Mouse (Mus musculus) myocyte (in vitro differentiated cells): ENCODE measurements at regions not wholly inside any gene's neighbourhood (a gene's known extent, or its start where the extent isn't known, plus 50 kb on each side); places are given as distances from the start of the nearest gene placed in this dataset.

ENCODE experiments used
- H3K27me3 ChIP-seq: one replicate; pipeline ENCODE4 v1.6.1; 2011; ENCODE audit not compliant: control insufficient read depth, insufficient read depth, insufficient read length
- H3K36me3 ChIP-seq: one replicate; pipeline ENCODE4 v1.6.1; 2011; ENCODE audit not compliant: control insufficient read depth, insufficient read depth
- H3K4me2 ChIP-seq: one replicate; pipeline ENCODE4 v1.6.1; 2011; ENCODE audit warnings: low read depth, control low read depth
- H3K4me3 ChIP-seq: one replicate; pipeline ENCODE4 v1.5.1; 2011; ENCODE audit warnings: mild to moderate bottlenecking, control low read depth, moderate library complexity
- H3K79me2 ChIP-seq: one replicate; pipeline ENCODE4 v1.6.1; 2011; ENCODE audit not compliant: control insufficient read depth, insufficient read depth
- H3ac ChIP-seq: one replicate; pipeline ENCODE4 v1.6.1; 2011; ENCODE audit not compliant: control insufficient read depth, insufficient read length
- MYOD1 ChIP-seq, 3 experiments: IDR thresholded peaks; one replicate each; pipeline ENCODE4 v1.6.1; 2011; ENCODE audit warnings: control low read depth in 2 of 3, low read depth in 2 of 3, mild to moderate bottlenecking in 2 of 3, moderate library complexity in 1 of 3; ENCODE audit not compliant: insufficient read length in 2 of 3, control insufficient read depth in 1 of 3
- MYOG ChIP-seq, 3 experiments: IDR thresholded peaks; one replicate each; pipeline ENCODE4 v1.6.1; 2011; ENCODE audit warnings: control low read depth in 2 of 3, low read depth in 2 of 3, mild to moderate bottlenecking in 2 of 3; ENCODE audit not compliant: insufficient read length in 2 of 3, control insufficient read depth in 1 of 3, insufficient read depth in 1 of 3
- POLR2A ChIP-seq: IDR thresholded peaks from one replicate; pipeline ENCODE4 v1.6.1; 2011; ENCODE audit warnings: low read depth, mild to moderate bottlenecking, control low read depth, moderate library complexity; ENCODE audit not compliant: insufficient read length
- POLR2AphosphoS2 ChIP-seq: IDR thresholded peaks from one replicate; pipeline ENCODE4 v1.6.1; 2011; ENCODE audit warnings: low read depth, control low read depth; ENCODE audit not compliant: insufficient read length
- SRF ChIP-seq: IDR thresholded peaks from one replicate; pipeline ENCODE4 v1.6.1; 2011; ENCODE audit warnings: low read depth; ENCODE audit not compliant: control insufficient read depth, insufficient read length
- TCF12 ChIP-seq: IDR thresholded peaks from one replicate; pipeline ENCODE4 v1.6.1; 2011; ENCODE audit warnings: mild to moderate bottlenecking, control low read depth; ENCODE audit not compliant: poor library complexity, insufficient read depth, severe bottlenecking
- TCF3 ChIP-seq: IDR thresholded peaks from one replicate; pipeline ENCODE4 v1.6.1; 2011; ENCODE audit warnings: low read depth, control low read depth; ENCODE audit not compliant: insufficient read length

DNA sequence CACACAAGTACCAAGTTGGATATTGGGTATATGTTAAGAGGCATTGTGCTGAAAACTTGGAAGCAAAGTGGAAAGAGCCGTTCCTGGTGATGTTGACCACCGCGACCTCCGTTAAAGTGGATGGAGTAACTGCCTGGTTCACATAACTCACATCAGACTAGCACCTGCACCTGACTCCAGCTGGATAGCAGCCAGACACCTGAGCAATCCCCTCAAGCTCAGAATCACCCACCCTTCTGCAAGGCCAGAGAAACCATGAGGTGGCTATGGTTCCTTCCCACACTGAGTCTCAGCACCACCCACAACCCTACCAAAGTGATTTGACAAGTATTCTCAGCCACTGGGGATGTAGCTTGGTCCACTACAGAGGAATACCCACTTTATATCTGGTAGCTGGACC, 54.6 kb upstream of the Hephl1 start:
- Histone ChIP-seq H3ac (no peak overlapping the region), H3K4me3 (no peak overlapping the region), H3K27me3 (no peaks in the 10 kb centered on the region), H3K36me3 (no peaks in the 10 kb centered on the region), H3K4me2 (no peak overlapping the region), H3K79me2 (no peaks in the 10 kb centered on the region)
- TF ChIP-seq TCF12 (no peak), MYOD1 (IDR thresholded peaks at IDR 0.05; ENCODE audit: control insufficient read depth in 1 of 3, insufficient read length in 2 of 3, low read depth in 2 of 3) (no peak), SRF (no peak), POLR2AphosphoS2 (no peak), MYOG (IDR thresholded peaks at IDR 0.05; ENCODE audit: control insufficient read depth in 1 of 3, insufficient read depth in 1 of 3, insufficient read length in 2 of 3, low read depth in 2 of 3) (no peak), TCF3 (no peak), POLR2A (no peak)
